Mouse (Mus musculus) stomach, embryonic 14.5 days (tissue): Measurements from ENCODE around the gene Fibp. TPM values are rescaled to one million over a fixed set of nuclear protein-coding genes. Genes with fewer than 3 reads are reported as not detected.

ENCODE experiments used
- ATAC-seq: fragments of 200-750 bp; cut with Nextera tagmentation; 2 replicates; pipeline ENCODE4 v1.8.0; 2017; ENCODE audit warnings: low read depth, moderate TSS enrichment; ENCODE audit not compliant: insufficient number of reproducible peaks, insufficient read depth, low FRiP score
- H3K27ac ChIP-seq: fragments of 300-500 bp; sonication (generic); 2 replicates; pipeline ENCODE4 v1.5.1; 2014; ENCODE audit warnings: mild to moderate bottlenecking, low read length, moderate library complexity, mixed read lengths
- H3K27me3 ChIP-seq: fragments of 300-500 bp; sonication (generic); 2 replicates; pipeline ENCODE4 v1.6.1; 2014; ENCODE audit warnings: low read length, control low read depth, mixed read lengths; ENCODE audit not compliant: control insufficient read depth, insufficient read depth
- H3K36me3 ChIP-seq: fragments of 300-500 bp; sonication (generic); 2 replicates; pipeline ENCODE4 v1.6.1; 2014; ENCODE audit warnings: mild to moderate bottlenecking, control low read depth, low read length, moderate library complexity, mixed read lengths; ENCODE audit not compliant: control insufficient read depth, insufficient read depth
- H3K4me1 ChIP-seq: fragments of 300-500 bp; sonication (generic); 2 replicates; pipeline ENCODE4 v1.6.1; 2014; ENCODE audit warnings: low read length, control low read depth, mixed read lengths; ENCODE audit not compliant: control insufficient read depth, insufficient read depth
- H3K4me2 ChIP-seq: fragments of 300-500 bp; sonication (generic); replicated peaks from 2 replicates; pipeline ENCODE4 v1.6.1; 2014; ENCODE audit warnings: low read depth, low read length, control low read depth
- H3K4me3 ChIP-seq: fragments of 300-500 bp; sonication (generic); 2 replicates; pipeline ENCODE4 v1.5.1; 2014; ENCODE audit warnings: low read depth, low read length, control low read depth
- H3K9ac ChIP-seq: fragments of 300-500 bp; sonication (generic); replicated peaks from 2 replicates; pipeline ENCODE4 v1.6.1; 2014; ENCODE audit warnings: low read depth, mild to moderate bottlenecking, control low read depth, low read length, moderate library complexity, mixed read lengths
- H3K9me3 ChIP-seq: fragments of 300-500 bp; sonication (generic); 2 replicates; pipeline ENCODE4 v1.6.1; 2016; ENCODE audit warnings: low read depth, low read length, control low read depth; ENCODE audit not compliant: control insufficient read depth
- WGBS: fragments of 180-500 bp; shearing (Covaris S2); extraction: QIAGEN DNeasy Blood & Tissue Kit; methylation state at CpG from one replicate; pipeline ENCODE4 v1.1.7; 2014; 5-methylcytosine and 5-hydroxymethylcytosine counted together
- polyA plus RNA-seq: library from polyadenylated mRNA; unstranded; fragments of >200 nt; fragmentation: Nextera tagmentation; extraction: Ambion mirVana; gene quantifications from 2 replicates; pipeline ENCODE4 v1.2.1, GENCODE M21; 2014

The Fibp gene
- polyA plus RNA-seq, 1 experiment from 2014 or later = 130 TPM

DNA sequence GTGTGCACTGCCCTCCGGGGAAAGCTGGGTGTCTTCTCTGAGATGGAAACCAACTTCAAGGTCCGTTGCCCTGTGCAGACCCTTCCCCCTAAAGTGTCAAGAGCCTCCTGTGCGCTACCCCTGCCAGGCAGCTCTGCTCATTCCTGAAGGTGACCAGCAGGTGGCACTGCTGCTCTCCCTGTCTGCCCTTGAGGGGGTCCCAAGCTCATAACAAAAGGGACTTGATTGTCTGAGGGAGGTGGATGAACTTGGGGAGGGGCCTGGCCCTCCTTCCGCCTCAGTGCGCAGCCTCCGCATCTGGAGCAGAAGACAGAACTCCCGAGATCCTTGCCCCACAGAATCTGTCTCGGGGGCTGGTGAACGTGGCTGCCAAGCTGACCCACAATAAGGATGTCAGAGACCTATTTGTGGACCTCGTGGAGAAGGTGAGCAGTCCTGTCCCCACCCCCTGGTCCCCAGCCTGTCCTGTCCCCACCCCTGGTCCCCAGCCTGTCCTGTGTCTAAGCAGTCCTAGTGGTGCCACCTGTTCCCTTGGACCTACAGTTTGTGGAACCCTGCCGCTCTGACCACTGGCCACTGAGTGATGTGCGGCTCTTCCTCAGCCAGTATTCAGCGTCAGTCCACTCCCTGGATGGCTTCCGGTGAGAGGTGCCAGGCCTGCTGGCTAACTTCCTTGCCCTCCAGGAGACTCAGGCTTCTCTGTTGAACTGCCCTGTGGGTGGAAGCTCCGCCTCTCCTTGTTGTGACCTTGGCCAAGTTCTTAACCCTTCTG is 3.6 kb downstream of the Fibp start:
- peaks cover 47% of the 10 kb centered on the region for H3K36me3 ChIP-seq
- H3K4me2 ChIP-seq = peak overlapping the region; percentile 24
- no peak overlapping the region for H3K9ac ChIP-seq
- WGBS = 40% methylated on average over 15 of the region's 15 CpGs
- no peak overlapping the region for H3K27ac ChIP-seq
- H3K4me1 ChIP-seq = peaks cover 13% of the 10 kb centered on the region; the same call in 1 of the 2 replicates
- peak; percentile 35; the same call in 1 of the 2 replicates for ATAC-seq
- H3K4me3 ChIP-seq = no peak overlapping the region; the same call in 1 of the 2 replicates
- no peaks in the 10 kb centered on the region for H3K9me3 ChIP-seq
- no peaks in the 10 kb centered on the region for H3K27me3 ChIP-seq

DNA sequence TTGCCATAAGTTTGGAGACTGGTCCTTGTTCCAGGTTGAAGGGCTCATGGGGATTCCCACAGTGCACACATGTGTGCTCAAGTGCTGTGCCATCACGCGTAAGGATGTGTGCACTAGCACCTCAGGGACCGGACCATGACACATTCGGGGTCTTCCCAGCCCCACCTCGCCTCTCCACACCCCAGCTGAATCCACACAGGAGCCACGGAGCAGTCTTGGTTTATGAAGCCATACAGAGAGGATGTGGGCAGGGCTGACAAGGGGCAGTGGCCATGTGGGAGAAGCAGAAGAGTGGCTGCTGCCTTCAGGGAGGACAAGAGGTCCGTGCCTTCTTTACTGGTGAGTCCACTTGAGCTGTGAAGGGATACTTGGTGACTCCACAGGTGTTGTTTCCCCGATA is 4.6 kb downstream of the Fibp start:
- Histone ChIP-seq H3K27ac (no peak overlapping the region), H3K4me3 (no peak overlapping the region), H3K4me2 (no peak overlapping the region), H3K9me3 (no peaks in the 10 kb centered on the region), H3K9ac (no peak overlapping the region), H3K36me3 (peaks cover 47% of the 10 kb centered on the region), H3K27me3 (no peaks in the 10 kb centered on the region), H3K4me1 (peaks cover 13% of the 10 kb centered on the region; the same call in 1 of the 2 replicates)
- WGBS = 95% methylated on average over 8 of the region's 8 CpGs
- ATAC-seq = no peak

DNA sequence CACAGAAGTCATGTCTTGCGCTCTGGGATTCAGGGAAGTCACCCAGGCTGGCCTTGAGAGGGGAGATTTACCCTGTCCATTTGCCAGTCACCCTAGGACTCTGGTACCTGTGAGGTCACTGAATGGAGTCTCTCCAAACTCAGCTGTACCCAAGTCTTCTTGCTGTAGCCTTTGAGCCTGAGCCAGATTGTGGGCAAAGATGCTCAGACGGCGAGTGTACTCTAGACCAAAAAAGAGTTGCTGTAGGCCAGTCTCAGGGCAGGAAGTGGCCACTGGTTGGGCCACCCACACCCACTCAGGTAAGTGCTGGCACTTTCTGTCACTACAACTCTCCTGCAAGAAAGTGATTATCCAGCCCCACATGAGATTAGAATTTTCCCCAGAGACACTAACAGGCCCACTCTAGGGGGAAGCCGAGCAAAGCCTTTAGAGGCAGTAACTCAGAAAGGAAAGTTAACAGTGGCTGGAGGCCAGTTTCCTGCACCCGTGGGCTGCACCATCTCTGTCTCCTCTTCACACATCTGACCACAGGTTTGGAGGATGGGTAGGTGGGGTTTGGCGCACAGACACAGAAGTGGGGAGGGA is 6.6 kb downstream of the Fibp start:
- peaks cover 44% of the 10 kb centered on the region for H3K36me3 ChIP-seq
- 0 out of 2 replicates have a peak, but pooled peaks cover 8% of the 10 kb centered on the region for H3K4me1 ChIP-seq
- no peak for ATAC-seq
- H3K27me3 ChIP-seq = no peaks in the 10 kb centered on the region
- no peaks in the 10 kb centered on the region for H3K9me3 ChIP-seq
- no peak overlapping the region for H3K27ac ChIP-seq
- H3K4me2 ChIP-seq = no peak overlapping the region
- H3K4me3 ChIP-seq = no peak overlapping the region
- WGBS = 89% methylated on average over 6 of the region's 6 CpGs
- H3K9ac ChIP-seq = no peak overlapping the region

DNA sequence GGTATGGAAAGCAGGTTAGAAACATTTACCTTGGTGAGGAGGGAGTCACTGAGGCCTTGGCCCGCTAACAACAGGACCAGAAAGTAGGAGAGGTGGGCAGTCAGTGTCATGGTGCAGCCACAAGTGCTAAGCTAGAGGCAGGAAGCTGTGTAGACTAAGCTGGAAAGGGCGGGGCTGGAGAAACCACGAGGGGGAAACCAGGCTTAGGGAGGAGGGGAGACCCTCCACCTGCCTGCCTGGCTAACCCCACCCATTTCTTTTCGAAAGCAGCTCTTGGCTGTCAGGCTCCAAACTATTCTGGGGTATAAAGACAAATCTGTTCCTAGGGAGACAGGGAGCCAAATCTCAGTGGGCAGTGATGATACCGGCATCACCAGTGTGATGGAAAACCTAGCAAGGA is 8.0 kb downstream of the Fibp start, which contains the start of gene Ctsw:
Gene Ctsw, minus strand, starts transcription at position 134 of the 400 bp plus-strand sequence.
- H3K4me2 ChIP-seq = no peak within 1 kb of the TSS
- H3K4me3 ChIP-seq = no peak within 1 kb of the TSS
- no peak within 1 kb of the TSS for H3K9ac ChIP-seq
- H3K27me3 ChIP-seq = no peaks in the 10 kb centered on the region
- no peaks in the 10 kb centered on the region for H3K9me3 ChIP-seq
- WGBS = 39% methylated on average over 5 of the region's 5 CpGs
- ATAC-seq = no peak
- H3K27ac ChIP-seq = no peak within 1 kb of the TSS
- peaks cover 33% of the 10 kb centered on the region for H3K36me3 ChIP-seq
- H3K4me1 ChIP-seq = 0 out of 2 replicates have a peak, but pooled peaks cover 8% of the 10 kb centered on the region

DNA sequence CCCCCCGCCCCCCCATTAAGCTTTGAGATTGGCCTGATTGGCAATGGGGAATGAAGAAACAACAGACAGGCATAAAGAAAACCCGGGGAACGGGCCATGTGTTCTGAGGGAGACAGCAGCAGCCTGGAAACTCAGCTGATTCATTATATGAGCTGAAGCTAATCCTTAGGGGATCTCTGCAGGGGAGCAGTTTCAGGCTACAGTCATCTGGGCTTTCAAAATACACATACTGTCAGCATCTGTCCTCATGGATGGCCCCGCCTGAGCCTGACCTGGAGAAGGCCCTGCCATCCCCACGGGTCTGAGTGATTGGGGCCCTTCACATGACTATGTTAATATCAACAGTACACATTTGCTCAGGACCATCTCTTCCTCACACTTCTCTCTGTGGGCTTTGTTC is 11.4 kb downstream of the Fibp start:
- 45% methylated on average over 5 of the region's 5 CpGs for WGBS
- no peaks in the 10 kb centered on the region for H3K9me3 ChIP-seq
- ATAC-seq = no peak
- H3K36me3 ChIP-seq = 0 out of 2 replicates have a peak, but pooled peaks cover 7% of the 10 kb centered on the region
- H3K4me3 ChIP-seq = no peak overlapping the region
- H3K27ac ChIP-seq = no peak overlapping the region
- no peak overlapping the region for H3K9ac ChIP-seq
- peaks cover 8% of the 10 kb centered on the region for H3K4me1 ChIP-seq
- no peaks in the 10 kb centered on the region for H3K27me3 ChIP-seq
- no peak overlapping the region for H3K4me2 ChIP-seq

DNA sequence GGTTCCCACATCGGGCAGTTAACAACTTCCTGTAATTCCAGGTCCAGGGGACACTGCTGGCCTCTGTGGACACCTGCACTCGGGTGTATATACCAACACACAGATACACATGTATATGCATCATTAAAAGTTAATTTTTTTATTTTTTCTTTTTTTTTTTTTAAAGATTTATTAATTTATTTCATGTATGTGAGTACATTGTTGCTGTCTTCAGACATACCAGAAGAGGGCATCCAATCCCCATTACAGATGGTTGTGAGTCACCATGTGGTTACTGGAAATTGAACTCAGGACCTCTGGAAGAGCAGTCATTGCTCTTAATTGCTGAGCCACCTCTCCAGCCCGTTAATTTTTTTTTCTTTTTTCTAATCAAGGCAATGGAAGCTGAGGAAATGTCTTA is 12.4 kb downstream of the Fibp start:
- no peak overlapping the region for H3K9ac ChIP-seq
- H3K4me3 ChIP-seq = no peak overlapping the region
- no peaks in the 10 kb centered on the region for H3K9me3 ChIP-seq
- no peak overlapping the region for H3K27ac ChIP-seq
- WGBS = 76% methylated on average over 3 of the region's 3 CpGs
- ATAC-seq = no peak
- H3K4me2 ChIP-seq = no peak overlapping the region
- H3K4me1 ChIP-seq = peaks cover 8% of the 10 kb centered on the region
- H3K27me3 ChIP-seq = no peaks in the 10 kb centered on the region
- peaks cover 6% of the 10 kb centered on the region; the same call in 1 of the 2 replicates for H3K36me3 ChIP-seq

DNA sequence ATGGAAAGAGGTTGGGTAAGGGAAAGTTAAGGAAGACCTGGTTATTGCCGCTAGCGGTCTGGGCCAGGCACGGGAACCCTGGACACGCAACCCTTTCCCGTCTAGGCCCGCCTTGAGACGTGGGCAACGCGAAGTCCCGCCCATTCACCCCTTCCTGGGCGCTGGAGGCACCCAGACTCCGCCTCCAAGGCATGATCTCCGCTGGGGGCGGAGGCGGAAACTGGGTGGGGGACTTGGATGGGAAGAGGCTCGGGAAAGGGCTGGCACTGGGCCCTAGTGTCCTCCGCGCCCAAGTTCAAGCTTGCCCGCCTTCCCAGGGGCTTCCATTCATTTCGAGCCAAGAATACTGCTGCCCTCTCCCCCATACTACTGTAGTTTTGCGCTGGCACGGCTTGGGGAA is 13.3 kb downstream of the Fibp start, which contains the start of gene Efemp2:
Gene Efemp2, plus strand, starts transcription at position 235 of the 400 bp plus-strand sequence.
- Histone ChIP-seq H3K4me3 (peak within 1 kb of the TSS; percentile 55), H3K27me3 (no peaks in the 10 kb centered on the region), H3K27ac (peak within 1 kb of the TSS; percentile 90), H3K9me3 (no peaks in the 10 kb centered on the region), H3K4me1 (peaks cover 5% of the 10 kb centered on the region), H3K4me2 (peak within 1 kb of the TSS; percentile 82), H3K9ac (peak within 1 kb of the TSS; percentile 70), H3K36me3 (peaks cover 6% of the 10 kb centered on the region; the same call in 1 of the 2 replicates)
- 0% methylated on average over 22 of the region's 22 CpGs for WGBS
- ATAC-seq = peak; percentile 82

DNA sequence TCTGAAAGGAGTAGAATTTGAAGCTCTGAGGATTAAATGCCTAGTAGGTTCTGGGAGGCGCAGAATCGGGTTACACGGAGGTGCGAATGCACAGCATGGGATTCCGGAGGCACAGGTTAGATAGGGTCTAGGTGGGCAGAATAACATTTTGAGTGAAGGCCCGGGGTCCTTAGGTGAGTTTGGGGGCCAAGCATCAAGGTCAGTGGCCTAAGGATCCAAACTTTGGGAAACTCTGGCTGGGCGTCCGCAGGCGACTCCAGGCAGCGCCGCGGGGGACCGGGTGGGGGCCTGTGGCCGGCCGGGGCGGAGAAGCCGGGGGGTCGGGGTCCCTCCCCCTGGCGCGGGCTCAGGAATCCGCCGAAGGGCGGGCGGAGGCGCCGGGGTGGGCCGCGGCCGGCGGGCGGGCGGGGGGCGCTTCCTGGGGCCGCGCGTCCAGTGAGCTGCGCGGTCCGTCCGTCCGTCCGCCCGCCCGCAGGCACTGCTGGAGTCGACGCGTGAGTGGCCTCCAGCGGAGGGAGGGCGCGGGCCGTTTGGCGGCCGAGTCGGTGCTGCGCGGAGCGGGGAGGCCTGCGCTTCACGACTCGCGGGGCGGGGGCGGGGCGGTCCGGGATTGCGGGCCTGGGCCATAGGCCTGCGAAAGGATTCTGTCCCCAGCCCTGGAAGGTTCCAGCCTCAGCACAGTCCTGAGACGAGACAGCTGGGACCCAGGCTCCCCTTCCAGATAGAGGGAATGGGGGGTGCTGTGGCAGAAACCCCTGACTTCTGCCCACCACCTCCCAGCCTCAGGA is 14.1 kb downstream of the Fibp start:
- peaks cover 5% of the 10 kb centered on the region for H3K4me1 ChIP-seq
- under 1% methylated on average over 33 of the region's 68 CpGs for WGBS
- H3K36me3 ChIP-seq = peaks cover 10% of the 10 kb centered on the region; the same call in 1 of the 2 replicates
- H3K9ac ChIP-seq = peak overlapping the region; percentile 70
- peak; percentile 50 for ATAC-seq
- H3K9me3 ChIP-seq = no peaks in the 10 kb centered on the region
- H3K4me2 ChIP-seq = peak overlapping the region; percentile 82
- H3K27me3 ChIP-seq = no peaks in the 10 kb centered on the region
- H3K4me3 ChIP-seq = peak overlapping the region; percentile 55
- H3K27ac ChIP-seq = peak overlapping the region; percentile 90
